Mouse (Mus musculus) regulatory T cell (primary cell): ENCODE results near the gene Clec3a.

Experiments used
- in situ Hi-C: fragments of 300-600 bp; cut with MboI, MseI; formaldehyde crosslinking; loops from one replicate; pipeline ENCODE4 v1.15.1; 2025; ENCODE audit warnings: high pct_unique_total_duplicates

The Clec3a gene

GRCm38 (mm10) chr8:114417786-114418185, at the start of gene Clec3a:
Gene Clec3a, plus strand, starts transcription at chr8:114418086.
- in situ Hi-C loops = no loop called here

DNA sequence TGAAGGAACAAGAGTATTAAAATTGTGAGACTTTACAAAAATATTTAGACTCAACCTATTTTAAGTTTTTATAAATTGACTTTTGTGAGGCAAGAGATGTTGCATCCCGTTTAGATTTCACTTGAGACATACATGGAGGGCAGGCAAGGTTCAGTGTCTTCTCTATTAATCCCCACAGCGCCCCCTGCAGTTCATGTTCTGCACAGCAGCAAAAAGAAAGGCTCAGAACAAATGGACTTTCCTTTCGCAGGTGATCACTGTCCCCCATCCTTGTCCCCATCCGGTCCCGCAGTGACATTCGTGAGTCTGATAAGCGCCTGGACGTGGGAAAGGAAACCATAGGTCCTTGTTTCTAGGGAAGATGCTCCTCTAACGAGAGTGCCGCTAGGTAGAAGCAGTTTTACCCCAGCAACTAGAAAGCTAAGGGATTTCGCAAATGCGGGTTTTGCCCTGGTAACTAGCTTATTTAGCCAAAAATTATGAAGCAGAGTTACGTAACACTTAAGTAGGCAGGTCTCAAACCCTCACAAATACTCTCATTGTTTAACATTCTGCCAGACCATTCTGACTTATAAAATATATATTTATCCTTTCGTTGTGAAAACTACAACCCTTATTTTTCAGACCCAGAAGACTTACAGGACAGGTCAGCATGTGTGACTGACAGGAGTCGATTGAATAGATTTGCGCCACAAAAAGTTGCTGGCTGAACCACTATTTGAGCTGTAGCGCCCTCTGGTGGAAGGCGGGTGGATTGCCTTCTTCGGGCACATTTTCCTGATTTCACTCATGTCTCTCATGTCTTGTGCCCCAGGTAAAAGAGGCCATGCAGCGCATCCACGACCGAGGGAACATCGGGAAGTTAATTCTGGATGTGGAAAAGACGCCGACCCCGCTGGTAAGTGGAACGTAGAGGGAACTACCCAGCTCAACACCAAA, 48.6 kb upstream of the Clec3a start:
- in situ Hi-C loops = loop anchor here (10.0 kb wide), 1 partner anchor 705 kb away; no protein-coding TSS in a partner anchor

GRCm38 (mm10) chr8:114374390-114374789, 43.5 kb upstream of the Clec3a start:
- in situ Hi-C loops = no loop called here

GRCm38 (mm10) chr8:114384189-114384588, 33.7 kb upstream of the Clec3a start:
- in situ Hi-C loops = no loop called here

- in situ Hi-C loops = no loop called here
Measured at GRCm38 (mm10) chr8:114387494-114387893, 30.4 kb upstream of the Clec3a start.

GRCm38 (mm10) chr8:114390465-114391254, 27.2 kb upstream of the Clec3a start:
- in situ Hi-C loops = no loop called here

- in situ Hi-C loops = no loop called here
Measured at GRCm38 (mm10) chr8:114398326-114398725, 19.6 kb upstream of the Clec3a start.

DNA sequence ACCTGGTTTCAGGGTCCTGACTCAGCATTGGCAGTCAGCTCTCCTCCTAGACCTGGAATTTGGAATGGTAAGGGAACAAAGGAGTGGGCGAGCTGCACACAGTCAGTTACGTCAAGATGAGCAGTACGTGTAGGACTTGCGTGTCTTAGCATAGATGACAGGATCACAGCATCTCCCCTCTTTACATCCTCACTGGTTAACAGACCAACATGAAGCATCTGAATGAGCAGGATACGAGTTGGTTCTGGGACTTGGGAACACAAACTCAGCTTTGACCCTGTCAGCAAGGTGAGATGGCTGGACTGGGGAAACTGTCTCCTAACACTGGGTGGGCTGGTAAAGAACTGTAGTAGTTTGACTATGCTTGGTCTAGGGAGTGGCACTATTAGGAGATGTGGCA, 18.6 kb upstream of the Clec3a start:
- in situ Hi-C loops = no loop called here

- in situ Hi-C loops = no loop called here
Measured at GRCm38 (mm10) chr8:114401679-114402078, 16.2 kb upstream of the Clec3a start.

- in situ Hi-C loops = no loop called here
Measured at GRCm38 (mm10) chr8:114411421-114411820, 6.5 kb upstream of the Clec3a start.

DNA sequence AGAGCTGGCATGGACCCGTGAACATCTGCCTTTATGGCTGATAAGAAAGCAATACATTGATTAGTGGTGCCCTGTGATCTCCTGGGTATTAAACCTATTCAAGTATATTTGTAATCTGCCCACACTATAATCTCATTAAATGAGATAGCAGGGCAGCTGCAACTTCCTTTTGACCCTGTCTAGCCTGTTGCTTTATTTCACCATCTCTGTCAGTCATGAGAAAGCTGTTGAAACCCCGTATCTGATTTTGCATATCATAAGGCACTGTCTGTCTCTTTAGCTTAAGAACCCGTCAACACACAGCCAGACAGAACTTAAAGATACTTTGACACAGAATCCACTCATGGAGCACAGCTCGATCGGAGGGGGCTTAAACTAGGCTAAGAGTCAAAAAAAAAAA, 600 bp downstream of the Clec3a start:
- in situ Hi-C loops = no loop called here

- in situ Hi-C loops = no loop called here
Measured at GRCm38 (mm10) chr8:114418904-114419303, 1.0 kb downstream of the Clec3a start.

- in situ Hi-C loops = no loop called here
Measured at GRCm38 (mm10) chr8:114421544-114421943, 3.7 kb downstream of the Clec3a start.

- in situ Hi-C loops = loop anchor here (5.0 kb wide), 1 partner anchor 361 kb away; no protein-coding TSS in a partner anchor
Measured at GRCm38 (mm10) chr8:114438236-114438635, 20.4 kb downstream of the Clec3a start.

- in situ Hi-C loops = loop anchor here (5.0 kb wide), 1 partner anchor 362 kb away; no protein-coding TSS in a partner anchor
Measured at GRCm38 (mm10) chr8:114439334-114440204, 21.7 kb downstream of the Clec3a start, which contains the start of gene Wwox. Gene Wwox, plus strand, starts transcription at chr8:114439655.

GRCm38 (mm10) chr8:114440205-114440589, 22.3 kb downstream of the Clec3a start:
- in situ Hi-C loops = no loop called here

DNA sequence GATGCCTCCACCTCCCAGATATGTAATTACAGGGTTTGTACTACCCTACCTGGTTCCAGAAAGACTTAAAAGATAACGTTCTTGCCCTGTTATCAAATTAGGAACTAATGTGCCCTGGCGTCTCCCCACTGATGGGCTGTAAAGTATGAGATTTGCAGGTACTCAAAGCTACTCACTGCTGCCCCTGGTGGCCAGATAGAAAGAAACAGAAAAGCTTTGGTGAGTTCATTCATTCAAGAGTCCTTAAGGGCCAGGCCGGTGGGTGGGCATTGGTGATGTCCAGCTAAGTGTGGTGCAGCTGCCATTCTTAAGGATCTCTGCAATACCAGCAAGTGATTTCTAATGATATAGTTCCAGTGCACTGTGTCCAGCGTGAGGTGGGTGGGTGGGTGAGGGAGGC, 23.7 kb downstream of the Clec3a start:
- in situ Hi-C loops = no loop called here

DNA sequence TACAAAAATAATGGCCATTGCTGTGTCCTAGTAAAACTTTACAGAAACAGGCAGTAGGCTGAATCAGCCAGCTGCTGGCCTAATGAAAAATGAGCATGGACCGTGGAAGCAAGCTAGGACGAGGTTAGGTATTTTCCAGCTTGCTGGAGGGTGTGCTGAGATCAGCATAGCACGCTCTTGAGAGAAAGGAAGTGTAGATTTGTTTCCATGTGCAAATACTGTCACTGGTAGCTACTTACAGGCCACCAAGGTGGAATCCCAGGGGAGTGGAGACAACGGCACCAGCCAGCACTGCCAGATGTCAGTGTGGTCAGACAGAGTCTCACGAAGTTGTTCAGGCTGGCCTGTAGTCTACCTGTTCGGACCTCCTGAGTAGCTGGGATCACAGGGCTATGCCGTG, 29.0 kb downstream of the Clec3a start:
- in situ Hi-C loops = loop anchor here (5.0 kb wide), 1 partner anchor 280 kb away; no protein-coding TSS in a partner anchor

DNA sequence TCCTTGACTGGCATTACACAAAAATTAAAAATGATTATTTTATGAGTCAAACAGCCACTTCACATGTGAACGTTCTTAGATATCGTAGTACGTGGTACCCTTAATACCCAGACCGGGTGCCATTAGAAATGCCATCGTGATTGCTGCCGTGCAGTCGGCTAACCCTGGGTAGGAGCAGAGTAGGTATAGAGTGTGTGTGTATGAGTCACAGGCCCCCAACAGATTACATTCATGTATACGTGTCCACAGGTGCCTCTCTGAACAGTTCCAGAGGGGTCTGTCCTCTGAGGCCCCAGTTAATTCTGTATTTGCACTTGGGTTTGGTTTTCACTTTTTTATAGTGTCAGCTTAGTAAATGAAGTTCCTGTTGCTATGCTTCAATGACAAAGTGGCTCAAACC, 34.4 kb downstream of the Clec3a start:
- in situ Hi-C loops = no loop called here

GRCm38 (mm10) chr8:114452781-114453221, 34.9 kb downstream of the Clec3a start:
- in situ Hi-C loops = no loop called here

- in situ Hi-C loops = no loop called here
Measured at GRCm38 (mm10) chr8:114455302-114455701, 37.4 kb downstream of the Clec3a start.
